Mouse (Mus musculus) limb, embryonic 14.5 days (tissue): ENCODE measurements around the gene Pom121l2. TPM values are rescaled to one million over a fixed set of nuclear protein-coding genes. Genes with fewer than 3 reads are reported as not detected.

Source experiments
- ATAC-seq: fragments of 200-750 bp; cut with Nextera tagmentation; 2 replicates; pipeline ENCODE4 v1.8.0; 2017; ENCODE audit warnings: low read depth, moderate number of reproducible peaks, moderate TSS enrichment; ENCODE audit not compliant: low FRiP score
- DNase-seq: peaks from one replicate; pipeline ENCODE4 v3.0.0-alpha.2; 2015; ENCODE audit warnings: low spot score
- H3K27ac ChIP-seq: fragments of 300-500 bp; sonication (generic); replicated peaks from 2 replicates; pipeline ENCODE4 v1.5.1; 2014; ENCODE audit warnings: low read depth, mild to moderate bottlenecking, low read length, moderate library complexity, mixed read lengths
- H3K27me3 ChIP-seq: fragments of 300-500 bp; sonication (generic); 2 replicates; pipeline ENCODE4 v1.6.1; 2014; ENCODE audit warnings: low read length, mixed read lengths; ENCODE audit not compliant: control insufficient read depth, insufficient read depth
- H3K36me3 ChIP-seq: fragments of 300-500 bp; sonication (generic); 2 replicates; pipeline ENCODE4 v1.6.1; 2014; ENCODE audit warnings: mild to moderate bottlenecking, low read length, moderate library complexity, mixed read lengths; ENCODE audit not compliant: control insufficient read depth, insufficient read depth
- H3K4me1 ChIP-seq: fragments of 300-500 bp; sonication (generic); 2 replicates; pipeline ENCODE4 v1.6.1; 2014; ENCODE audit warnings: antibody characterized with exemption, low read length, mixed read lengths; ENCODE audit not compliant: control insufficient read depth, insufficient read depth
- H3K4me2 ChIP-seq: fragments of 300-500 bp; sonication (generic); replicated peaks from 2 replicates; pipeline ENCODE4 v1.6.1; 2014; ENCODE audit warnings: low read depth, mild to moderate bottlenecking, low read length, moderate library complexity; ENCODE audit not compliant: severe bottlenecking
- H3K4me3 ChIP-seq: fragments of 300-500 bp; sonication (generic); replicated peaks from 2 replicates; pipeline ENCODE4 v1.5.1; 2014; ENCODE audit warnings: low read length
- H3K9ac ChIP-seq: fragments of 300-500 bp; sonication (generic); 2 replicates; pipeline ENCODE4 v1.6.1; 2014; ENCODE audit warnings: mild to moderate bottlenecking, low read depth, low read length, moderate library complexity; ENCODE audit not compliant: severe bottlenecking
- H3K9me3 ChIP-seq: fragments of 300-500 bp; sonication (generic); 2 replicates; pipeline ENCODE4 v1.6.1; 2016; ENCODE audit warnings: low read length; ENCODE audit not compliant: control insufficient read depth
- POLR2A ChIP-seq: fragments of 200-500 bp; IDR thresholded peaks from 2 replicates; pipeline ENCODE4 v1.8.0; 2012; ENCODE audit warnings: inconsistent platforms, mild to moderate bottlenecking, moderate library complexity, borderline replicate concordance; ENCODE audit not compliant: insufficient read depth, insufficient read length; ENCODE audit errors: extremely low read depth
- WGBS: fragments of 180-500 bp; shearing (Covaris S2); extraction: QIAGEN DNeasy Blood & Tissue Kit; methylation state at CpG from one replicate; pipeline ENCODE4 v1.1.7; 2014; 5-methylcytosine and 5-hydroxymethylcytosine counted together
- polyA plus RNA-seq, 2 experiments: library from polyadenylated mRNA; depleted of rRNA in 1 of 2; stranded (reverse) in 1 of 2; unstranded in 1 of 2; fragments of >200 nt; fragmentation: Nextera tagmentation in 1 of 2; extraction: Ambion mirVana in 1 of 2; gene quantifications; 2 replicates each; pipeline versions ENCODE4 v1.2.1 to v1.2.3; 2012 to 2014

The Pom121l2 gene
- polyA plus RNA-seq, 2 experiments = 0.09 to 0.18 TPM

DNA sequence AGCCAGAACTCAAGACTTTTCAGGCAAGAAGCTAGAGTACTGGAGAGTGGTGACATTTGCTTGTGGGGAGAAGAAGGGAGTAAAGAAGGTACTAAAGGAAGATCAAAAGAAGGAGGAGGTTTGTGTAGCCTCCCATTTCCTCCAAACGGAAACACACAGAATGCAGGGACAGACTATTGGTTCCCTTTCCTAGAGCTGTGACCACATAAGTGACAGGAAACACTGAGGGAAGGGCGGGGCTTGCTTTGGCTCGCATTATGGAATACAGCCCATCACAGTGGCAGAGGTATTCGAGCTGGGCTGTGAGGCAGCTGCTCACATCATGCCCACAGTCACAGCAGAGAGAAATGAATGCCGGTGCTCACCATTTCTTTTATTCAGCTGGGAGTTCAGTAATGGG, 20.8 kb downstream of the Pom121l2 start:
- Histone ChIP-seq H3K9me3 (no peaks in the 10 kb centered on the region), H3K36me3 (no peaks in the 10 kb centered on the region), H3K27me3 (peaks cover 94% of the 10 kb centered on the region), H3K4me3 (no peak overlapping the region), H3K4me1 (peaks cover 9% of the 10 kb centered on the region; the same call in 1 of the 2 replicates), H3K27ac (no peak overlapping the region), H3K9ac (no peak overlapping the region), H3K4me2 (no peak overlapping the region)
- ATAC-seq (no peak), DNase-seq (no peak)
- 24% methylated on average over 5 of the region's 5 CpGs for WGBS
- TF ChIP-seq POLR2A = no peak

DNA sequence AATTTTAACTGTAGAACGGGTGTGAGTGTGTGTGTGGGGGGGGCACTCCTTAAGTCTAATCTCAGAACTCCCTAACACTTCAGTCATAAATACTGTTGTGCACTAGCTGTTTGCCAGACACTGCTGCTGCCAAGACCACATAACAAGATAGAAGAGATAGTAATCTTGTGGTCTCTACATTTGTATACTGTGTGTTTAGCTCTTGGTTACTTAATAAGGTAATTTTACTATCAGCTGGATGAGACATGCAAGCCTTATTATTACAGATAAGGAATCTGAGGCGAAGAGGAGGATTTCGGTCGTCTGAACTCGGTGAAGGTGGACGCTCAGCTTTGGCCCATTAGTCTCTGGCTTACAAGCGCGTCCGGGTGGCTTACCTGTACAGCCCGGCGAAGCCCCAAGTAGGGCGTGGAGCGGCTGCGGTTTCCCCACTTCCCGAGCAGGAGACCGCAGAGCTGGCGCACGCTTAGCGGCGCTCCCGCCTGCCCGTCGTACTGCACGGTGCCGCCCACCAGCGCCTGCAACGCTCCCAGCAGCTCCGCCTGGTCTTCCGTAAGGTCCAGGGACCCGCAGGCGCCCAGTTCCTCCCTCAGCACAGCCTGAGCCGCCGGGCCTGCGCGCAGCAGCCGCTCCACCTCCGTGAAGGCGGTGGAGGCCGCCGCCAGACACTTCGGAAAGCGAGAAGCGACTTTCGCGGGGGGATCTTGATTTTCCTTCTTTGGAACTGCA, 24.8 kb downstream of the Pom121l2 start:
- ATAC-seq (peak; percentile 82), DNase-seq (peak; percentile 30)
- H3K27me3 ChIP-seq = peaks cover 96% of the 10 kb centered on the region
- peak overlapping the region; percentile 53 for H3K4me3 ChIP-seq
- no peak overlapping the region for H3K27ac ChIP-seq
- peaks cover 9% of the 10 kb centered on the region; the same call in 1 of the 2 replicates for H3K4me1 ChIP-seq
- under 1% methylated on average over 45 of the region's 45 CpGs for WGBS
- no peaks in the 10 kb centered on the region for H3K36me3 ChIP-seq
- peak overlapping the region; percentile 35 for H3K9ac ChIP-seq
- TF ChIP-seq POLR2A = no peak
- no peaks in the 10 kb centered on the region for H3K9me3 ChIP-seq
- H3K4me2 ChIP-seq = peak overlapping the region; percentile 91

DNA sequence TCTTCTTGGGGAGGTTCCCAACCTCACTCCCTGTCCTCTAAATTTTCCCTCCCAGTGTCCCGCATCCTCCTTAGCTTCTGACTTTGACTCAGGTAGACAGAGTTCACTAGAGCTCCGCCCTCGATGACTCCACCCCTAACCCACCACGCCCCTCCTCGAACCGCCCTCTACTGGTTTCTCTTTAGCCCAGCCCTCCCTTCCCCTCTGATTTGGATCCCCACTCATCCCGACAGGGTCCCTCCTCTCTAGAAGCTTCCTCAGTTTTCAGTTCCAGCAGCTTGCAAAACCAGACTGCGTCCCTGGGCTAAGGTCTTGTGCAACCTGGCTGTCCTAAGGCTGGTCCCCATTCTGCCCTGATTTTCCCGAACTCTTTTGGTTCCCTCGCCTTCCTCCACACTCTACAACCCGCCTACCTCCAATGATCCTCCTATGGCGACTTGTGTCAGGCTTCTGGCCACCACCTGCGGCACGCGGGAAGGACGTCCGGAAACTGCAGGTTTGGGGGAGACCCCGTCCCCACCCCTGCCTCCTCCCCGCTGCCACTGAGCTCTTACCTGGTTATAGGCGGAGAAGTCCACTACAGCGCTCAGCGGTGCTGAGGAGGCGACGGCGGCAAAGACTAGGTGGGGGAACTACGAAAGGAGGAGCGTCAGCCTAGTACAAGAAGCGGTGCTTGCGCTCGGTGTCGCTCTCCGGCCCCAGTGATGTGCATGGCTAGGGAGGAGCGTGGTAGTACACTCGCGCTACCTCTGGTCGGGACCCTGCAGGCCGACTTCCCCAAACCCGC, 25.5 kb downstream of the Pom121l2 start:
- Histone ChIP-seq H3K36me3 (no peaks in the 10 kb centered on the region), H3K27ac (no peak overlapping the region), H3K4me1 (peaks cover 9% of the 10 kb centered on the region; the same call in 1 of the 2 replicates), H3K9me3 (no peaks in the 10 kb centered on the region), H3K4me2 (peak overlapping the region; percentile 91), H3K4me3 (peak overlapping the region; percentile 53), H3K9ac (peak overlapping the region; percentile 35), H3K27me3 (peaks cover 94% of the 10 kb centered on the region)
- ATAC-seq (peak; percentile 88), DNase-seq (peak; percentile 71)
- no peak for TF ChIP-seq POLR2A
- 0% methylated on average over 31 of the region's 38 CpGs for WGBS

DNA sequence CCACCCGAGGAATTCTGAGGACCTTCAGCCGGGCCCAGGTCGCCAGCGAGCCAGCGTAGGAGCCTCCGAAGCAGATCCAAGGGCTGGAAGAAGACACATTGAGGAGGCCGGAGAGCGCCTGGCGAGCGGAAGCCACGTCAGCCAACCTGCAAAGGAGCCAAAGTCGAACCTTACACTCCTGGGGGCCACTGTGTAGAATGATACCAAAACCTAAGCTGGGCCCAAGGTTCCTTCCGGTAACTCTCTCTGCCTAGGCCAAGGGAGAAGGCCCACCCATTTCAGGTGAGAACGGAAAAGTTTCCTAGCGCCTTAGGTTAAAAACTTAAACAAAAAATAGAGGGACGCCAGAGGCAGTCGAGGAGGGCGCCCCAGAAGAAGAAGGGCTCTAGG, 26.1 kb downstream of the Pom121l2 start:
- H3K27me3 ChIP-seq = peaks cover 93% of the 10 kb centered on the region
- H3K9me3 ChIP-seq = no peaks in the 10 kb centered on the region

DNA sequence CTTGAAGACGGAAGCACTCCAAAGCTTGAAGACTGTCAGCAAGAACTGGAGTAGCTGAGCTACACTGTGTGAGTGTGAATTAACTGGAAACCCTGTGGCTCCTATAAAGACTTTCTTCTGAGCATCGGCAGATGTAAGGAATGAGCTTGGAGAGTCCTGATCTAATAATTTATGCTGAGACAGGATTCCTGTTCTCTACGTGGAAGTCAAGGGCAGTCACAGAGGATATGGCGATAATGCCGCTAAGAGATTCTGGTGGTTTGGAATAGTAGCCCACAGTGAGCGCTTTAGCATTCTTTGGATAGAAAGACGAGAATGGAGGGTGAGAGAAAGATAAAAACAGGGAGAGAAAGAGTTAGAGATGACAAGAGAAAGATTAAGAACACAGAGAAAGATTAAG, 26.9 kb downstream of the Pom121l2 start:
- Histone ChIP-seq H3K36me3 (no peaks in the 10 kb centered on the region), H3K27ac (no peak overlapping the region), H3K27me3 (peaks cover 93% of the 10 kb centered on the region), H3K9ac (no peak overlapping the region), H3K9me3 (no peaks in the 10 kb centered on the region), H3K4me1 (peaks cover 9% of the 10 kb centered on the region; the same call in 1 of the 2 replicates), H3K4me3 (no peak overlapping the region), H3K4me2 (no peak overlapping the region)
- ATAC-seq (no peak), DNase-seq (no peak)
- 56% methylated on average over 7 of the region's 7 CpGs for WGBS
- TF ChIP-seq POLR2A = no peak

More for the DNA sequence above, 26.1 kb downstream of the Pom121l2 start:
- H3K4me1 ChIP-seq = peaks cover 9% of the 10 kb centered on the region; the same call in 1 of the 2 replicates
- H3K4me3 ChIP-seq = peak overlapping the region; percentile 53
- no peak overlapping the region for H3K27ac ChIP-seq
- H3K36me3 ChIP-seq = no peaks in the 10 kb centered on the region
- no peak for DNase-seq
- WGBS = 2% methylated on average over 18 of the region's 18 CpGs
- ATAC-seq = no peak
- H3K4me2 ChIP-seq = peak overlapping the region; percentile 91
- H3K9ac ChIP-seq = peak overlapping the region; percentile 25
- TF ChIP-seq POLR2A = no peak
